Mouse (Mus musculus): ENCODE results near the gene Foxp1.

The Foxp1 gene

GRCm38 (mm10) chr6:99131815-99132214, 390.7 kb downstream of the Foxp1 start:
- no peak for DNase-seq (ENCODE audit: low spot score)

DNA sequence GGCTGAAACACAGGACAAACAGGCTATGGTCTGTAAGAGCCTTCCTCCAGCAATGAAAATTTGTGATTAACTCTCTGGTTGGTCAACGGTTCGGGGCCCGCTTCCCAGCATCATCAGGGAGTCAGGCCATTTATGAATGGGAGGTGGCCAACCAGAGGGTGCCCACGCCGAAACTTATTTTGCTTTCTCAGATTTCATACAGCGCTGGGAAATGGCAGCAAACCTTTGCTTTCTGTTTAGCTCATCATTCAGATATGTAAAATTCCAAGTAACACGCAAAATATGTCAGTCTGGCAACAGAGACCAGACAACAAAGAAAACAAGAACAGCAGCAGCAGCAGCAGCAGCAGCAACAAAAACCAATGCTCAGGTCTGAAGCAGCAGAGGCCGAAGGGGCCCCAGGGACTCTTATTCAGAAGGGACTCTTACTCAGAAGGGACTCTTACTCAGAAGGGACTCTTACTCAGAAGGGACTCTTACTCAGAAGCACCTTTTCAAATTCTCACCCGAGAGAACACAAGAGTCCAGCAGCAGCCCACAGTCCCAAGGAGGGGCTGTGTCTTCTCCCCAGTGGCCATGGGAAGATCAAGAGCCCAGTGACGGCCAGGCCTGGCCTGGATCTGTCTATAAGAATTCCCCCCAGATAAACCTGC, 391.6 kb downstream of the Foxp1 start:
- DNase-seq (ENCODE audit: low spot score): no peak

GRCm38 (mm10) chr6:99126717-99127116, 395.8 kb downstream of the Foxp1 start:
- no peak for DNase-seq (ENCODE audit: low spot score)

GRCm38 (mm10) chr6:99120776-99121766, 401.4 kb downstream of the Foxp1 start:
- DNase-seq (ENCODE audit: low spot score): no peak

GRCm38 (mm10) chr6:99118534-99118933, 404.0 kb downstream of the Foxp1 start:
- no peak for DNase-seq (ENCODE audit: low spot score)

DNA sequence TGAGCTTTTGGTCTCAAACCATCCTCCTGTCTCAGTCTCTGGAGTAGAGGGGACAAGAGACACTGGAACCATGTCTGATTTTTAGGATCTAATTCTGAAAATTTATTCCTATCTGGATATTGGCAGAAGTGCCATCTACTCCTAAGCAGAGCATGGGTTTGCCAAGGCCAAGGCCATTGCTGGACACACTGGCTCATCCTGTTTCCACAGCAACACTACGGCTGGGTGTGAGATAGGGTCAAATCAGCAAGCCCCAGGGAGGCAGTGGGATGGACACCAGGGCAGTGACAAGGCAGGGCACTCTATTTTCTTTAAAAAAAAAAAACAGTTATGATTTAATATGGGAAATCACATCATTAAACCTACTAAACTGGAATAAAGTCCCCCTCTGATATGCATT, 405.1 kb downstream of the Foxp1 start:
- DNase-seq (ENCODE audit: low spot score): peak; percentile 39

DNA sequence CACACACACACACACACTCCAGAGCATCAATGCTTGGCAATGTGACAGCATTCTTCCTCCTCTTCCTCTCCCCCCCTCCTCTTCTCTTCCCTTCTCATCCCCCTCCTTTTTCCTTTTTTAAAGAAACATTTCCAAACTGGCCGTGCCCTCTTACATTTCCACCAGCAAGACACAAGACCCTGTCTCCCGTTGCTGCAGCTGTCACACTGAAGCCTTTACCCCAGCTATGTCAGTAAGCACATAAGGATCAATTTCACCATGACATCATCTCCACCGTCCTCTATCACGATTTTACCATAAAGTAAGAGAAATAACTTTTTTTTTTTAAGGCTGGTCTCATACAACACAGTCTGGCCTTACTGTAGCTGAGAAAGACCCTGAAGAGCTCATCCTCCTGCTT, 410.7 kb downstream of the Foxp1 start:
- DNase-seq (ENCODE audit: low spot score): no peak

DNA sequence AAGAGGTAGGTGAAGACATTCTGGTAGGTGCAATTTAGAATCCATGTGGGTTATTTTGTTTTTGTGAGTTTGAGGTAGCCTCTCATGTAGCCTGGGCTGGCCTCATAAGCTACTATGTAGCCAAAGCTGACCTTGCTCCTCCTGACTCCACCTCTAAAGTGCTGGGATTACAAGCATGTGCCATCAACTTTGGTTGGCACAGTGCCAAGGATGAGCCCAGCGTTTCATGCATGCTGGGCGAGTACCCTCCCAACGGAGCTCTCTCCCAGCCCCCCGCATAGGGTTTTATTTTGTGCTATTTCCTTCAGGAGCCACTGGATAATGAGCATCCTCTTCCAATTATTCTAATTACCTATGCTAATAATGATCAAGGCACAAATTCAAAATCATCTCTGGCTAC, 414.1 kb downstream of the Foxp1 start:
- DNase-seq (ENCODE audit: low spot score): no peak

GRCm38 (mm10) chr6:99107674-99108073, 414.8 kb downstream of the Foxp1 start:
- no peak for DNase-seq (ENCODE audit: low spot score)

GRCm38 (mm10) chr6:99107081-99107482, 415.4 kb downstream of the Foxp1 start:
- DNase-seq (ENCODE audit: low spot score): no peak

- DNase-seq (ENCODE audit: low spot score): no peak
Measured at GRCm38 (mm10) chr6:99105979-99106378, 416.5 kb downstream of the Foxp1 start.

DNA sequence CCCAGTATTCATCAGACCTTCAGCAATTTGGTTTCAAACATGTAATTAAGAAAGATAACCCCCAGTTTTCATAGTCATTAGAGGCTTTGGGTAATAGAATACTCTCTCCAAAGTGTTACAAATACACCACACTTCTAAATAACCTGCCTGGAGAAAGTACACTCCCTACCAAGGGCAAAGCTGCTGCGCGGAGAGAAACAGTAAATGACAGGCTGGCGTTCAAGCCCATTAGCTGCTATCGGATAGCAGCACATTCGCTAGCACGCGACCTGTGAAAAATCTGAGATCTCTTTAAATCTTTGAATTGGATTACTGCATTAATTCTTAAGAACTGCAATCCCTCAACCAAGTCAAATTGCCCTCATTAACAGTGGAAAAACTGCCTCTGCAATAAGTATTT, 418.1 kb downstream of the Foxp1 start:
- no peak for DNase-seq (ENCODE audit: low spot score)

GRCm38 (mm10) chr6:99103911-99104310, 418.6 kb downstream of the Foxp1 start:
- DNase-seq (ENCODE audit: low spot score): no peak

DNA sequence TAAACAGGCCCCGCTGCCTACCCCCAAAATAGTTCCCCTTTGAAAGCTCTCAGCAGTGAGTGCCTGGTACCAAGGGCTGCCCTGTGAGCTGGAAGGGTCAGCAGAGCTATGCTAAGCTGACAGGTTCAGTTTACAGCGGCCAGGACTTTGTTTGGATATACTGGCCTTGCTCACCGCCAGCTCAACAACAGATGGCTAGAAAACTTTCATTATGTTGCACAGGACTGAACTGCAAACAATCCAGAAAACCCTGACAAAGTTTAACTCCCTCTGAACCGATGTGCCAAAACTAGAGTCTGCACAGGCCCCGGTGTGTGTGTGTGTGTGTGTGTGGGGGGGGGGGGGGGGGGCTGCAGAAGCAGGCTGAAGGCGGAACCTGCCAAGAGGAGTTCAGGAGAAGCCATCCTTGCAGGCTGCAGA, 421.0 kb downstream of the Foxp1 start:
- peak; percentile 37 for DNase-seq (ENCODE audit: low spot score)

DNA sequence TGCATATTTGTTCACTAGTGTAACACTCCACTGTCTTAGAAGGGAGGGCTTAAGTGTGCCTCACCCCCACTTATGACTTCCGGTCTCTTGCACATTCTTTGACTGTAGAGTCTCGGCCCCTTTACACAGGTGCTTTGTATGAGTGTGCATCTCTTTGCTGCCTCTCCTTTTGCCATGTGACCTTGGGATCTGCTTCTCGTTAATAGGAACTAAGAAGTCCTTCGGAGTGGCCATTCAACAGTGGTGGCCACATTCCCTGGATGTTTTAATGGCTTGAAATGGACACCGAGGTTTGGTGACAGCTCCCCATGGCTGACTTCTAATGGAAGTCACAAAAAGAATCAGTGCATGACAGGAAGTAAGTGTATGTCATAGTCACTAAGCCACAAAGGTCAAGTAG, 422.2 kb downstream of the Foxp1 start:
- no peak for DNase-seq (ENCODE audit: low spot score)

- DNase-seq (ENCODE audit: low spot score): no peak
Measured at GRCm38 (mm10) chr6:99099781-99100180, 422.7 kb downstream of the Foxp1 start.

GRCm38 (mm10) chr6:99097191-99097590, 425.3 kb downstream of the Foxp1 start:
- no peak for DNase-seq (ENCODE audit: low spot score)

GRCm38 (mm10) chr6:99096776-99097166, 425.8 kb downstream of the Foxp1 start:
- no peak for DNase-seq (ENCODE audit: low spot score)

DNA sequence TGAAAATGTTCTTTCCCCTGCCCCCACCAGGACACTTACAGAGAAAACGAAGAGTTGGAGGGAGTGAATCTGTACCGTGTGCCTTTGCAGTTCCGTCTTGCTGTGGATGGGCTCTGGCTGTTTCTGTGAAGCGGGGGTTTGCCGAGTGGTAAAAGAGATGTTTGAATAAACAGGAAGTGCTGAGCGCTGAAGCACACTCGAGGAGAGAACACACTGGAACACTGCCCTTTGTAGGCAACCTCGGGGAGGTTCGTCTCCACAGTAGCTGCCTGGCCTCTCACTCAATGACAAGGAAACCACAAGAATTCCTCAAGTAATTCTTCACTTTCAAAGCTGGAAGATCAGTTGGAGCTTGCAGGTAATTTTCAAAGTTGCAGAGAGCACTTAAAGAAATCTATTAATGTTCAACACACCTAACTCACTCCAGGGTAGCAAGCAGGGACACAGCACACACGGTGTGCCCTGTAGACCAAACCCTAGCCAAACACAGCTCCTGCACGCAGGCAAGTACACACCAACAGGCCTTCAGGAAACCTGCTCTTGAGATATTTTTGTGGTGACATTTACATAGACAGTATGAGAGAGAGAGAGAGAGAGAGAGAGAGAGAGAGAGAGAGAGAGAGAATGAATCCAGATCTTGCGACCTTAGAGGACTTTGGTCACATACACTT, 426.3 kb downstream of the Foxp1 start:
- peak; percentile 40 for DNase-seq (ENCODE audit: low spot score)

GRCm38 (mm10) chr6:99095185-99096104, 427.1 kb downstream of the Foxp1 start:
- DNase-seq (ENCODE audit: low spot score): no peak

DNA sequence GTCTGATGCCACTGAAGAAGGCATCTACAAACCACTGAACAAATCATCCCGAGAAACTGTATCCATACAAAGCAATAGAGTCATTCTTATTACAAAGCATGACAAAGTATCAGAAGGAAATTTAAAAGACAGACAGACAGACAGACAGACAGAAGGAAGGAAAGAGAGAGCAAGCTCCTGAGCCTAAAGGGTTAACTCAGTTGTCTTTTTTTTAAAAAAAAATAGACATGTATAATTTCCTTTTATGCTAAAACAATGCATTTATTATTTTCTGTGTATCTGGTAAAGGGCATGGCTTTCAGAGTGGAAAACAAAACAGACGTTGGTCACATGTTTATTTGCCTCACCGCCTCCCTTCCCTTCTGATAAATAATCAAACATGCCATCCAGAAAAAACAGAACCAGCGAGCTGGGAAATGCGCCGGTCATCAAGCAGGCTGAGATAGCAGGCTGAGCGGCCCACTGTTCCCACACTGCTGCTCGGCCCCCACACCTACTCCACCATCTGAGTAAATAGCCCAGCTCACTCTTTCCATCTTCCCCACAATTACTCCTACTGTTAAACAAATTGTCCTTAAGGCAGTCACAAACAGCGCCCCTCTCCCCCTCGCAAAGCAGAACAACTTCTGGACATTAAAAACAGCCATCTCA, 428.1 kb downstream of the Foxp1 start:
- DNase-seq (ENCODE audit: low spot score): no peak
